Mouse (Mus musculus) NIH3T3 (cell line): ENCODE measurements at regions not wholly inside any gene's neighbourhood (a gene's known extent, or its start where the extent isn't known, plus 50 kb on each side); places are given as distances from the start of the nearest gene placed in this dataset.

Source experiments
- DNase-seq: peaks from one replicate; pipeline ENCODE4 v3.0.0-alpha.2; 2012; ENCODE audit warnings: low read depth

DNA sequence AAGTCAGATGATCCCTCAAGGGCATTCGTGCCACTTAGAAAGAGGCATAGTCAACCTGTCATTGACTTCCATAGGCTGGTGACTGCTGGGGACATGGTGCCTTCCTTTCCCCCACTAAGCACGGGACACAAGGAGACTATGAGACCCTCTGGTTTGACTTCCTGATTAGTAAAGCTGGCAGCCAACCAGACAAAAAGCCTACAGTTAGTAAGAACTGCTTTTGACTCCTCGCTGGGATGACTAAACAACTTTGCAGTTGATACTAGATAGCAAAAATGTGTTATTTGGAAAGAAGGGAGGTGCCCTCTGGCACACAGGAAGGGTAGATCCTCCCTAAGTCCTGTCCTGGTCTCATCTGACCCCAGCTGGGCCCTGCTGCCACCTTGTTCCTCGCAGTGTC lies 95.0 kb upstream of the Runx1 start:
- no peak for DNase-seq

DNA sequence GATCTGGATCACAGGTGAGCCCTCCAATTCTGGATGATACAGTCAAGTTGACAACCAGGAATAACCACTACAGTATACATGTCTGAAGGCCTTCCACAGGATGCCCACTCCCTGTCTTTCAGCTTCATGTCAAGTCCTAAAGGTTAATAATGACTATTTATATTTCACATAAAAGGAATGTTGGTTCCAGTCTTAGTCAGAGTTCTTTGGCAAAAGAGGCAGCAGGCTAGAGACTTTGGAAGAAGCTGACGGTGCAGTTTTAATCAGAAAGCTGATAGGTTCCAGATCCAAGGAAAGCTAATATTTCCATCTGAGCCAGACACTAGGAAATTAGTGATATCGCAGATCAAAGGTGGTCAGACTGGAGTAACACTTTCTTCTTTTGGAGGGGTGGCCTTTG lies 91.4 kb upstream of the Runx1 start:
- DNase-seq: peak; percentile 63

DNA sequence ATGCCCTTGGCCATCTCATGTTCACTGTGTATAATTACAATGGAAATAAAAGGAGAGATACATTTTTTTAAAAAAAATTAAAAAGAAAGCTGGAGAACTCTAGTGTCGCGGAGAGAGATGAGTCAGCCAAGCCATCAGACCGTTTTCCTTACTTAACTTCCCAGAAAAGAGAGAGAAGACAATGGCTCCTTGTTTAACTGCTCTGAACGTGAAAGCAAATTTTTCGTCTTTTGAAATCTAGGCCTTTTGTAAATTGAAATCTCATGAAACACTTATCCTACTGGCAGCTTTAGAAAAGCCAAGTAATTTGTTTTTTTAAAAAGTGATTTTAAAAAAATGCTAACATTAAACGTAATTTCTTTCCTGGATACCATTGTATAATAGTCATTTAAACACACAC lies 89.7 kb upstream of the Runx1 start:
- DNase-seq: peak; percentile 74

DNA sequence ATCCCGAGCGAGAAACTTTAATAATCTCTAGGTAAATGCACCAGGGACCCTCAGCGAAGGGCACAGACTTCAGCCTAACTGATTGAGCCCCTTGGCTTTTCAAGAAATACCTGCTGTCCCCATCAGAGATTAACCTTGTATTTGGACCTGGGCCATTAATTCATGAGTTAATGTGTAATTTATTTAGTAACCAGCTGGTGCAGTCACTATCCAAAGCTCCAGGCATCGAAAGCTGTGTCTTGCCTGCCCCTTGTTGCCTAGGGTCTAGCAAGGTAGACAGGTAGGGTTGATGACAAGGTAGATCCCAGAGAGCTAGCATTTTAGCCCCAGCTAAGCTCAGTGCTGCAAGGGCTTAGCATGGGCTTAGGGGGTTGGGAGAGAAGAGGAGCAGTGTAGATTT lies 80.9 kb upstream of the Runx1 start:
- DNase-seq: no peak

DNA sequence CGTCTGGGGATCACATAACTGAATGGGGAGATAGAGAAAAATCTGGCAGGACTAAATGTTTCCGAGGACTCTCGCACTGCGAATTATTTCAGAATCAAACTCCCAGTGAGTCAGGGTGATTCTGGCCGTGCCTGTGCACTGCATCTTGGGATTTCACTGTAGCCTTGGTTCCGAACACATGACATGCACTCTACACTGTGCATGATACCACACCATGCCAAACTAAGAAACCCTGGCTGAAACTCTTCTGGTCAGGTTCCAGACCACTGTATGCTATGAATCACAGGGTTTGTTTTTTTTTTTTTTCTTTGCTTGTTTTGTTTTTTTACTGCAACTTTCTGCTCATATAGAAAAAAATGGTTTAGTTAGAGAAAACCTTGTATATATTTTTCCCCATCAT lies 79.7 kb upstream of the Runx1 start:
- DNase-seq: peak; percentile 92

DNA sequence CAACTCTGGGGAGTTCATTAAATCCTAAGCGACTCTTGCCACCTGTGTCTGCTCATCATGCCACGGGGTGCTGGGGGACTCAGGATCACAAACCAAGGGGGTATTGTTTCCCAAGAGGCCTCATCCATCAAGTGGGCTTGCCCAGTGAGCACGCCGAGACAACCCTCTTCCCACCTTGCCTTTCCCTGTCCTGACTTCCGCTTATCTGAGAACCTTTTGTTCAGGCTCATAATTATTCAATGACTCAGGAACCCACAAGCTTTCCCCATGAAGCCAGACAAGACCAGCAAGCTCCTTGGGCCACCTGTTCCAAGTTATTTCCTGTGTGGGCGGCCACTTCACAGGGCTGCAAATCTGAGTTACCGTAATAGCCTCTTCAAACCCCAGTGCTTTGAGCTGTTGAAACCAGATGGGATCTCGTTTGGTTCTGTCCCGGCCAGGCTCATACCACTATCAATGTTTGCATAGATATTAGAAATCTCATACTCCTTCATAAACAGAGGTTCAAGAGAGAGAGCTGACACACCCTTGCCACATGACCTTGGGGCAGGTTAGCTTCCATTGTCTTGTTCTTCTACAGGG lies 78.0 kb upstream of the Runx1 start:
- DNase-seq: peak; percentile 45

DNA sequence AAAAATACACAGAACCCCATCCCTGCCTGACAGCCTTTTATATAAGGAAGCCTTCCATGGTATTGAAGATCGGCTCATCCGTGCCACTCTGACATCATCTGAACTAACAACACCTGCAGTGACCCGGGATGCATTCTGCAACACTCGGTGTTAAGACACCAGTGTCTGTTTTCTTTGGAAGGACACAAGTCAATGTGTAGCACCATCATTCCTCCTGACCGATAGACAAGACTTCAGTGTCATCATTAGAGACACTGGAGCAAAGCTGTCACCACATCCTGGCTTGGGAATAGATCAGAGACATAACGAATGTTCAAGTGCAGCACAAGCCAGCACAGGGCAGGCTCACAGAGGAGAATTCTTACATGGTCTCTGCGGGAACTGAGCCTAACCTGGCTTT lies 77.5 kb upstream of the Runx1 start:
- DNase-seq: no peak

DNA sequence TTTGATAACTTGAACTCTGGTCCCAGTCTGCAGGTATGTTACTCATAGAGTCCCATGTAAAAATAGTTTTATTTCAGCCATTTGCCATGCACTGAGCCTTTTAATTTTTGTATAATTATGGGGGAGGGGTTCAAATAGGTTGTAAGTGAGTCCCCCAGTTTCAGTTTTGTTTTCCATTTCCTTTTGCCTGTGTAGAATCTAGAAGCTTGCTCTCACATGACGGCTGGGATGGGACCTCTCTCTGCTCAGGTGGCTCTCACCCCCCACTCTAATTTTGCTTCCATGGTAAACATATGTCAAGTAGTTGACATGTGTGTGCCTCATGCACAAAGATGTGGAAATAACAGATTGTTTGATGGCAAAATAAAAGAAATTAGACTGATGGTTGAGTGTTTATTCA lies 73.8 kb upstream of the Runx1 start:
- no peak for DNase-seq

DNA sequence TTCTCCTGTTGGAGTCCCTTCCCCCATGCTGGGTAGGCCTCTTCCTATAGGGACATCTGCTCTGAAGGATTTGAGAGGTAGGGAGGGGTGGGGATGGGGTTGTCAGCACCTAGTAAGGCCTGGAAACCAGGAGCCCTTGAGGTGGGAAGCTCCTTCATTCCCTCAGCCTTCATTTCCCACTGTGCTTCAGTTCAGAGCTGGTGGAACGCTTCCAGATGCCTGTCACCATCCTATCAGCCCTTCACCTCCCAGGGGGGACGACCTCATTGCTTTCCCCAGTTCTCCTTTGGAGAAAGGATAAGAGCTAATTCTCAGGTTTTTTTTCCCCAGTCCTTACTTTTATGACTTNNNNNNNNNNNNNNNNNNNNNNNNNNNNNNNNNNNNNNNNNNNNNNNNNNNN lies 65.8 kb upstream of the Runx1 start:
- DNase-seq: peak; percentile 52

DNA sequence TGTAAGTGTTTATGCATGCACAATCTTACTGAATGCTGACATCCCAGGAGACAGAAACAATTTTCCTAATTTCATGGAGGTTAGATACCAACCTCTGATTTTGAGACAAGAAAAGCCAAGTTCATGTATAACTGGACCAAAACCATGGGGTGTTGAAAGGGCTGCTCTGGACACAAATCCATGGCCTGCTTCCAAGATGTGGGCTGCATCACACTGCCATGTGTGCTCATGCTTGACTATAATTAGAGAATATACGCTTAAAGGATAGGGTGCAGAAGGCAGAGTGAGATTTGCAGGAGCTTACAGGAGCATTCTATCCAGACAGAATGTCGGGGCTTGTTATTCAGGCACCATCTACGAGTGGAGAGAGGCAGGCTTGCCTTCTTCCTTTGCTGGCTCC lies 64.8 kb upstream of the Runx1 start:
- peak; percentile 56 for DNase-seq

DNA sequence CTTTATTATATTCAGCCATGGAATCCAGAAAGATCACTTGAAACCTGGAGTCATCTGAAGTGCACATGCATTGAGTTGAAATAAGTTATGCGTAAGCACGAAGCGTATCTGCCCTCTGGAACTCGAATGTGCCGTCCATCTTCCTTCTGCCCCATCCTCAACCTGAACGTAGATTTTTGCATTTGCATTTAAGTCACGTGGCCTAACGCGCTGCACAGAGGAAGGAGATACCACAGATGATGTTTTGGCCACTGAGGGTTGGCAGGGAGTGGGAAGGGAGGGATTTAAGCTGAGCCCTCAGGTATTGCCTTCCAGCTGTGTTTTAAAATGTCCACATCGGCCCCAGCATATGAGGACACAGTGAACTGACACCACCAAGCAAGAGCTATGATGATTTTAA lies 63.6 kb upstream of the Runx1 start:
- no peak for DNase-seq

DNA sequence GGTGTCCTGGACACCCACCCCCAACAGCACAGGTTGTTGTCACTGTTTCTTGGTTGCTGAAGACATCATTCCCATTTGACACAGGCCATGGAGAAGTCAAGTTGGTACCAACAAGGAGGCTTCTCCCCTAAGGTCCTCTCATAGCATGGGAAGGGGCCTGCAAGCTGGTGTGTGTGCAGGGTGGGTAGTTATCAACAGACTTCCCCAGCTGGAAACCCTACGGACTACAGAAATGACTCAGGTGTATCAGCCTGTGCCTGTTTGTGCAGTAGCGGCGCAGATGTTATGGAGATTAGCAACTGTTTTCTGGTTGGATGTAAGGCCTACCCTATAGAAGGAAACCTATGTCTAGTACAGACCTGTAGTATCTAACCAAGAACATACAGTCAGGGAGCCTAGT lies 60.3 kb upstream of the Runx1 start:
- DNase-seq: no peak

DNA sequence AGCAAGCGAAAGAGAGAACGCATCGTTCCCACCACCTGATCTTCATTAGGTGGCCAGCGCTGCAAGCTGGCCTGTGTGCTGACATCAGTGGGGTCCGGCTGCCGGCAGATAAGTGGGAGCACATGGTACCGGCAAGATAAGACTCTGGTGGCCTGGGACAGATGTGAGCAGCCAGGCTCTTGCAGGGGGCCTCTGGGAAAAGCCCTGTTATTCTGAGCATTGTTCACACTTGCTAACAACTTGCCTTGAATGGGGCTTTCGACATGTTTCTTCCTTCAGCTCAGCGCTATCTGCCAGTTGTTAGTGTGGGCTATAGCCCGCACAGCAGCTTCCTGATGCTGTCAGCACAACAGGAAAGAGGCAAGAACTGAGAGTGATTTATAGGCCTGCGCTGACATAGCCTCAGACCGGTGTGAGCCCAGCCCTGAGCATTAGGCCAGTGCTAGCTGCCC lies 57.9 kb upstream of the Runx1 start:
- peak; percentile 27 for DNase-seq

DNA sequence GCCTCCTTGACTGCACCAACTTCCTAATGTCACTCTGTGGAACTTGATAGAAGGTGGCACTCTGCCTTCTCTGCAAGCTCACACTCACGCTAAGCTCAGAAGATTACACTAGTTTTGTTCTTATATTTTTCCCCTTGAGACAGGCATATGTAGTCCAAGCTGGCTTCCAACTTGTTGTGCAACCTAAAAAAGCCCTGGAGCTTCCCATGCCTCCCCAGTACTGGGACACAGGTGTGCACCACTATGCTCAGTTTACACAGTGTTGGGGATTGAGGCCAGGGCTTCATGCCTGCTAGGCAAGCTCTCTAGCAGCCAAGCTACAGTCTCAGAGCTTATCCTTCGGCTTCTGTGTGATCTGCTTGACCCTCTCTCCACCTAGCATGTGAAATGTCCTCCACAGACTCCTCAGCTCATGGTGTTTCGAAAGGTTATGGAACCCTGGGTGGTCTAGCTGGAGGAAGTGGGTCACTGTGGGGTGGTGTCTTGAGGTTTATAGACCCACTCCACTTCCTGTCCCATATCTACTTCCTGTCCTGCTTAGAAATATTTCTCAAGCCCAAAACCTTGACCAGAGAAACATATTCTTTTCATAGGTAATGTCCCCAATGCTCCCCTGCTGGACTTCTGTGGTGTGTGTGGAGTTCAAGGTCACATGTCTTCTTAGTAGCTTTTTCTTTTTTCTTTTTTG lies 54.6 kb upstream of the Runx1 start:
- no peak for DNase-seq

DNA sequence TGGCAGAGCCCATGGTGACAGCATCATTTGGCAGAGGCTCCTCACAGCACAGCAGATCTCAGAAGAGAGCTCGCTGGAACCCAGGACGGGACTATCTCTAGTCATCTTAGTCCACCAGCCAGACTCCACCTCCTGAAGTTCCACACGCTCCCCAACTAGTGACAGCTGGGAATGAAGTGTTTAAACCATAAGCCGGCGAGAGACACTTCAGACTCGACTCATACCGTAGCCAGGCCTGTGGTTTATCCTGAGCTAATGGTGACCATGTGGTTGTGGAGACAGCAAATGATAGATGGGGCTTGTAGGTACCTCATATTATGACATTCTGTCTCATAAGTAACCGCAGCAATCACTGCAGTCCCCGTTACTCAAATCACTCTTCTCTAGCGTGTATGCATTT lies 52.1 kb upstream of the Runx1 start:
- no peak for DNase-seq
